Mouse (Mus musculus) brown adipose tissue, adult 24 weeks (tissue): ENCODE results near the gene Dst. TPM values are rescaled to one million over a fixed set of nuclear protein-coding genes. Genes with fewer than 3 reads are reported as not detected.

Source experiments
- H3K27ac ChIP-seq: fragments of 200-500 bp; replicated peaks from 2 replicates; pipeline ENCODE4 v1.5.1; 2012; ENCODE audit warnings: low read depth, mild to moderate bottlenecking, low read length
- H3K4me1 ChIP-seq: fragments of 200-500 bp; 2 replicates; pipeline ENCODE4 v1.6.1; 2012; ENCODE audit warnings: low read length, mixed read lengths; ENCODE audit not compliant: control insufficient read depth, insufficient read depth, insufficient read length
- H3K4me3 ChIP-seq: fragments of 200-500 bp; 2 replicates; pipeline ENCODE4 v1.5.1; 2012; ENCODE audit warnings: low read depth, mild to moderate bottlenecking, low read length, moderate library complexity; ENCODE audit not compliant: insufficient read depth
- polyA plus RNA-seq: library from polyadenylated mRNA; stranded (reverse); fragments of >200 nt; gene quantifications from 2 replicates; pipeline ENCODE4 v1.2.4, GENCODE M21; 2012; ENCODE audit not compliant: missing spikeins, insufficient read depth, insufficient read length

The Dst gene
- polyA plus RNA-seq, 1 experiment: 42.7 TPM

GRCm38 (mm10) chr1:34040901-34041721 lies 133.1 kb downstream of the Dst start:
- Histone ChIP-seq H3K27ac (no peak overlapping the region), H3K4me1 (peaks cover 24% of the 10 kb centered on the region), H3K4me3 (no peak overlapping the region)

- Histone ChIP-seq H3K27ac (no peak overlapping the region; the same call in 1 of the 2 replicates), H3K4me1 (peaks cover 27% of the 10 kb centered on the region), H3K4me3 (no peak overlapping the region)
Observed at GRCm38 (mm10) chr1:34042299-34042698, 134.3 kb downstream of the Dst start.

GRCm38 (mm10) chr1:34043327-34043726 lies 135.3 kb downstream of the Dst start:
- peak overlapping the region; percentile 67 for H3K27ac ChIP-seq
- peaks cover 31% of the 10 kb centered on the region for H3K4me1 ChIP-seq
- H3K4me3 ChIP-seq: no peak overlapping the region

- peak overlapping the region; percentile 89 for H3K27ac ChIP-seq
- H3K4me3 ChIP-seq: no peak overlapping the region
- peaks cover 31% of the 10 kb centered on the region for H3K4me1 ChIP-seq
Observed at GRCm38 (mm10) chr1:34043836-34044550, 136.0 kb downstream of the Dst start.

- Histone ChIP-seq H3K4me1 (peaks cover 31% of the 10 kb centered on the region), H3K4me3 (no peak overlapping the region), H3K27ac (peak overlapping the region; percentile 89)
Observed at GRCm38 (mm10) chr1:34044675-34045074, 136.7 kb downstream of the Dst start.

- H3K4me1 ChIP-seq: peaks cover 34% of the 10 kb centered on the region
- H3K27ac ChIP-seq: peak overlapping the region; percentile 34; the same call in 1 of the 2 replicates
- no peak overlapping the region for H3K4me3 ChIP-seq
Observed at GRCm38 (mm10) chr1:34047285-34047684, 139.3 kb downstream of the Dst start.

- Histone ChIP-seq H3K4me3 (no peak overlapping the region), H3K27ac (no peak overlapping the region), H3K4me1 (peaks cover 22% of the 10 kb centered on the region)
Observed at GRCm38 (mm10) chr1:34051251-34051650, 143.2 kb downstream of the Dst start.

- H3K4me3 ChIP-seq: no peak overlapping the region
- H3K27ac ChIP-seq: no peak overlapping the region
- H3K4me1 ChIP-seq: peaks cover 20% of the 10 kb centered on the region
Observed at GRCm38 (mm10) chr1:34052422-34052821, 144.4 kb downstream of the Dst start.

GRCm38 (mm10) chr1:34054970-34055369 lies 146.9 kb downstream of the Dst start:
- H3K4me1 ChIP-seq: peaks cover 16% of the 10 kb centered on the region
- no peak overlapping the region for H3K27ac ChIP-seq
- H3K4me3 ChIP-seq: no peak overlapping the region

- Histone ChIP-seq H3K4me3 (no peak overlapping the region), H3K27ac (no peak overlapping the region), H3K4me1 (peaks cover 17% of the 10 kb centered on the region)
Observed at GRCm38 (mm10) chr1:34056658-34057057, 148.6 kb downstream of the Dst start.

- Histone ChIP-seq H3K4me3 (no peak overlapping the region), H3K27ac (no peak overlapping the region), H3K4me1 (peaks cover 11% of the 10 kb centered on the region)
Observed at GRCm38 (mm10) chr1:34059231-34059630, 151.2 kb downstream of the Dst start.

GRCm38 (mm10) chr1:34060446-34060845 lies 152.4 kb downstream of the Dst start:
- H3K27ac ChIP-seq: no peak overlapping the region
- H3K4me3 ChIP-seq: no peak overlapping the region

GRCm38 (mm10) chr1:34061078-34061477 lies 153.1 kb downstream of the Dst start:
- Histone ChIP-seq H3K4me1 (peaks cover 4% of the 10 kb centered on the region), H3K27ac (no peak overlapping the region), H3K4me3 (no peak overlapping the region)

More at GRCm38 (mm10) chr1:34060446-34060845, 152.4 kb downstream of the Dst start:
- H3K4me1 ChIP-seq: peaks cover 7% of the 10 kb centered on the region

- peaks cover 3% of the 10 kb centered on the region for H3K4me1 ChIP-seq
- H3K27ac ChIP-seq: no peak overlapping the region
- H3K4me3 ChIP-seq: no peak overlapping the region
Observed at GRCm38 (mm10) chr1:34061860-34062259, 153.8 kb downstream of the Dst start.

- H3K27ac ChIP-seq: no peak overlapping the region
- no peak overlapping the region for H3K4me3 ChIP-seq
- peaks cover 3% of the 10 kb centered on the region for H3K4me1 ChIP-seq
Observed at GRCm38 (mm10) chr1:34063943-34064342, 155.9 kb downstream of the Dst start.
